Mouse (Mus musculus) embryonic facial prominence, embryonic 10.5 days (tissue): Measurements from ENCODE around the gene Sdhaf3. TPM values are rescaled to one million over a fixed set of nuclear protein-coding genes. Genes with fewer than 3 reads are reported as not detected.

Experiments
- DNase-seq: peaks from one replicate; pipeline ENCODE4 v3.0.0-alpha.2; 2017; ENCODE audit warnings: low spot score
- H3K27ac ChIP-seq: fragments of 300-500 bp; sonication (generic); replicated peaks from 2 replicates; pipeline ENCODE4 v1.5.1; 2016; ENCODE audit warnings: mild to moderate bottlenecking
- H3K27me3 ChIP-seq: fragments of 300-500 bp; sonication (generic); replicated peaks from 2 replicates; pipeline ENCODE4 v1.6.1; 2016; ENCODE audit warnings: low read depth, mild to moderate bottlenecking; ENCODE audit not compliant: poor library complexity, severe bottlenecking
- H3K36me3 ChIP-seq: fragments of 300-500 bp; sonication (generic); replicated peaks from 2 replicates; pipeline ENCODE4 v1.6.1; 2016; ENCODE audit warnings: mild to moderate bottlenecking, moderate library complexity
- H3K4me1 ChIP-seq: fragments of 300-500 bp; sonication (generic); 2 replicates; pipeline ENCODE4 v1.6.1; 2016
- H3K4me3 ChIP-seq: fragments of 300-500 bp; sonication (generic); 2 replicates; pipeline ENCODE4 v1.5.1; 2016; ENCODE audit warnings: mild to moderate bottlenecking, moderate library complexity
- H3K9me3 ChIP-seq: fragments of 300-500 bp; sonication (generic); 2 replicates; pipeline ENCODE4 v1.6.1; 2016; ENCODE audit warnings: mild to moderate bottlenecking
- WGBS: fragments of 180-500 bp; shearing (Covaris S2); methylation state at CpG from one replicate; pipeline ENCODE4 v1.1.7; 2016; 5-methylcytosine and 5-hydroxymethylcytosine counted together
- polyA plus RNA-seq: library from polyadenylated mRNA; unstranded; fragments of >200 nt; fragmentation: Nextera tagmentation; extraction: Ambion mirVana; gene quantifications from 2 replicates; pipeline ENCODE4 v1.2.1, GENCODE M21; 2016

The Sdhaf3 gene
- 6.7 and 7.5 TPM in 2 replicates for polyA plus RNA-seq

- Histone ChIP-seq H3K4me1 (peaks cover 4% of the 10 kb centered on the region), H3K4me3 (peak within 1 kb of the TSS; percentile 80), H3K36me3 (no peaks in the 10 kb centered on the region), H3K9me3 (no peaks in the 10 kb centered on the region), H3K27me3 (no peaks in the 10 kb centered on the region), H3K27ac (peak within 1 kb of the TSS; percentile 86)
- peak; percentile 97 for DNase-seq
- under 1% methylated on average over 52 of the region's 52 CpGs for WGBS
Observed at GRCm38 (mm10) chr6:6955764-6956561, at the start of gene Sdhaf3. TSS of gene Sdhaf3 (plus strand) at chr6:6956004.

- no peak for DNase-seq
- 85% methylated on average over 8 of the region's 8 CpGs for WGBS
- no peaks in the 10 kb centered on the region for H3K36me3 ChIP-seq
Observed at GRCm38 (mm10) chr6:6909586-6909985, 46.2 kb upstream of the Sdhaf3 start.

GRCm38 (mm10) chr6:6914304-6914703 is 41.5 kb upstream of the Sdhaf3 start:
- no peaks in the 10 kb centered on the region for H3K9me3 ChIP-seq
- peaks cover 5% of the 10 kb centered on the region for H3K4me1 ChIP-seq
- no peak overlapping the region for H3K4me3 ChIP-seq
- 83% methylated on average over 1 of the region's 1 CpGs for WGBS
- no peaks in the 10 kb centered on the region for H3K27me3 ChIP-seq
- DNase-seq = no peak
- H3K27ac ChIP-seq = no peak overlapping the region
- no peaks in the 10 kb centered on the region for H3K36me3 ChIP-seq

More at GRCm38 (mm10) chr6:6909586-6909985, 46.2 kb upstream of the Sdhaf3 start:
- Histone ChIP-seq H3K27me3 (no peaks in the 10 kb centered on the region), H3K9me3 (no peaks in the 10 kb centered on the region), H3K27ac (no peak overlapping the region), H3K4me3 (no peak overlapping the region), H3K4me1 (no peaks in the 10 kb centered on the region)

- H3K4me3 ChIP-seq = no peak overlapping the region
- no peaks in the 10 kb centered on the region for H3K36me3 ChIP-seq
- no peak overlapping the region for H3K27ac ChIP-seq
- peaks cover 5% of the 10 kb centered on the region for H3K4me1 ChIP-seq
- DNase-seq = peak; percentile 42
- no peaks in the 10 kb centered on the region for H3K9me3 ChIP-seq
- no peaks in the 10 kb centered on the region for H3K27me3 ChIP-seq
- 38% methylated on average over 5 of the region's 5 CpGs for WGBS
Observed at GRCm38 (mm10) chr6:6914849-6915525, 40.8 kb upstream of the Sdhaf3 start.

GRCm38 (mm10) chr6:6915526-6915915 is 40.3 kb upstream of the Sdhaf3 start:
- Histone ChIP-seq H3K27ac (no peak overlapping the region), H3K4me3 (no peak overlapping the region), H3K4me1 (peaks cover 5% of the 10 kb centered on the region), H3K27me3 (no peaks in the 10 kb centered on the region), H3K36me3 (no peaks in the 10 kb centered on the region), H3K9me3 (no peaks in the 10 kb centered on the region)
- peak; percentile 11 for DNase-seq
- WGBS = 58% methylated on average over 9 of the region's 9 CpGs

GRCm38 (mm10) chr6:6917334-6917733 is 38.5 kb upstream of the Sdhaf3 start:
- WGBS = 88% methylated on average over 4 of the region's 4 CpGs
- H3K4me1 ChIP-seq = peaks cover 5% of the 10 kb centered on the region

GRCm38 (mm10) chr6:6925264-6925663 is 30.5 kb upstream of the Sdhaf3 start:
- Histone ChIP-seq H3K27me3 (no peaks in the 10 kb centered on the region), H3K9me3 (no peaks in the 10 kb centered on the region)

More at GRCm38 (mm10) chr6:6917334-6917733, 38.5 kb upstream of the Sdhaf3 start:
- Histone ChIP-seq H3K27ac (no peak overlapping the region), H3K9me3 (no peaks in the 10 kb centered on the region), H3K36me3 (no peaks in the 10 kb centered on the region), H3K4me3 (no peak overlapping the region), H3K27me3 (no peaks in the 10 kb centered on the region)
- no peak for DNase-seq

GRCm38 (mm10) chr6:6930831-6931230 is 25.0 kb upstream of the Sdhaf3 start:
- Histone ChIP-seq H3K36me3 (no peaks in the 10 kb centered on the region), H3K4me1 (no peaks in the 10 kb centered on the region), H3K4me3 (no peak overlapping the region), H3K27me3 (no peaks in the 10 kb centered on the region), H3K9me3 (no peaks in the 10 kb centered on the region), H3K27ac (no peak overlapping the region)
- 86% methylated on average over 4 of the region's 4 CpGs for WGBS
- no peak for DNase-seq

More at GRCm38 (mm10) chr6:6925264-6925663, 30.5 kb upstream of the Sdhaf3 start:
- DNase-seq = no peak
- WGBS = 55% methylated on average over 1 of the region's 1 CpGs
- Histone ChIP-seq H3K4me3 (no peak overlapping the region), H3K4me1 (no peaks in the 10 kb centered on the region), H3K36me3 (no peaks in the 10 kb centered on the region), H3K27ac (no peak overlapping the region)

GRCm38 (mm10) chr6:6931507-6931906 is 24.3 kb upstream of the Sdhaf3 start:
- Histone ChIP-seq H3K27ac (no peak overlapping the region), H3K9me3 (no peaks in the 10 kb centered on the region), H3K27me3 (no peaks in the 10 kb centered on the region), H3K36me3 (no peaks in the 10 kb centered on the region), H3K4me3 (no peak overlapping the region), H3K4me1 (no peaks in the 10 kb centered on the region)
- no peak for DNase-seq
- 80% methylated on average over 4 of the region's 4 CpGs for WGBS

- WGBS = 58% methylated on average over 2 of the region's 2 CpGs
- no peak for DNase-seq
Observed at GRCm38 (mm10) chr6:6940845-6941244, 15.0 kb upstream of the Sdhaf3 start.

GRCm38 (mm10) chr6:6942813-6943212 is 13.0 kb upstream of the Sdhaf3 start:
- no peaks in the 10 kb centered on the region for H3K4me1 ChIP-seq
- H3K9me3 ChIP-seq = no peaks in the 10 kb centered on the region
- H3K27me3 ChIP-seq = no peaks in the 10 kb centered on the region
- WGBS = 51% methylated on average over 6 of the region's 6 CpGs
- no peak overlapping the region for H3K27ac ChIP-seq
- peak; percentile 48 for DNase-seq
- H3K4me3 ChIP-seq = no peak overlapping the region
- no peaks in the 10 kb centered on the region for H3K36me3 ChIP-seq

More at GRCm38 (mm10) chr6:6940845-6941244, 15.0 kb upstream of the Sdhaf3 start:
- no peaks in the 10 kb centered on the region for H3K36me3 ChIP-seq
- H3K4me3 ChIP-seq = no peak overlapping the region
- H3K9me3 ChIP-seq = no peaks in the 10 kb centered on the region
- H3K27ac ChIP-seq = no peak overlapping the region
- H3K4me1 ChIP-seq = no peaks in the 10 kb centered on the region
- no peaks in the 10 kb centered on the region for H3K27me3 ChIP-seq

GRCm38 (mm10) chr6:6947650-6948049 is 8.2 kb upstream of the Sdhaf3 start:
- Histone ChIP-seq H3K36me3 (no peaks in the 10 kb centered on the region), H3K4me3 (no peak overlapping the region), H3K9me3 (no peaks in the 10 kb centered on the region), H3K27me3 (no peaks in the 10 kb centered on the region), H3K27ac (no peak overlapping the region), H3K4me1 (no peaks in the 10 kb centered on the region)
- no peak for DNase-seq
- 27% methylated on average over 1 of the region's 1 CpGs for WGBS

GRCm38 (mm10) chr6:6955395-6955763 is 425 bp upstream of the Sdhaf3 start:
- Histone ChIP-seq H3K36me3 (no peaks in the 10 kb centered on the region), H3K4me3 (peak overlapping the region; percentile 80), H3K9me3 (no peaks in the 10 kb centered on the region), H3K27me3 (no peaks in the 10 kb centered on the region), H3K4me1 (peaks cover 4% of the 10 kb centered on the region), H3K27ac (peak overlapping the region; percentile 86)
- no peak for DNase-seq
- 43% methylated on average over 6 of the region's 6 CpGs for WGBS
